ENCODE assay signal across 8 mouse cellular contexts in genomic region chr11:100395861-100396631, GRCm38 (mm10). TPM values are rescaled to one million over a fixed set of nuclear protein-coding genes. Genes with fewer than 3 reads are reported as not detected.
DNase-seq lines count a peak whose midpoint lies in the region; ATAC-seq and TF ChIP-seq lines count a peak whose summit lies in the region.

No protein-coding gene starts in this region.

- no peaks in the 10 kb centered on the region for H3K9me3 ChIP-seq in midbrain, embryonic 11.5 days (ENCODE audit: control insufficient read depth, low read length)

- no peak for ATAC-seq in midbrain, embryonic 11.5 days (ENCODE audit: low FRiP score)
- ATAC-seq in CD4-positive, CD25-positive, alpha-beta regulatory T cell, adult 4 months = no peak

- intact Hi-C loops in heart, postnatal 10 days (cut with DNase I) = loop anchor here (2.0 kb wide), 1 partner anchor 19 kb away; the partner anchor contains the start of genes Fkbp10 and P3h4

- no peak for TF ChIP-seq POLR2A in thymus, adult 2 months (IDR thresholded peaks at IDR 0.05; ENCODE audit: control insufficient read depth, extremely low read depth, insufficient read depth, low read length, poor library complexity)

- no peaks in the 10 kb centered on the region for H3K36me3 ChIP-seq in thymus, adult 2 months (ENCODE audit: control insufficient read depth, insufficient read depth, low read length)
- H3K36me3 ChIP-seq in midbrain, embryonic 11.5 days (ENCODE audit: control insufficient read depth, insufficient read depth, low read length) = no peaks in the 10 kb centered on the region

- H3K4me3 ChIP-seq in thymus, adult 2 months (ENCODE audit: control insufficient read depth, insufficient read depth, low read length) = peak overlapping the region; percentile 60
- peak overlapping the region; percentile 52 for H3K4me3 ChIP-seq in midbrain, embryonic 11.5 days (ENCODE audit: low read depth, low read length)

- no peak overlapping the region for H3K27ac ChIP-seq in thymus, adult 2 months (ENCODE audit: control insufficient read depth, insufficient read depth, low read length)
- H3K27ac ChIP-seq in midbrain, embryonic 11.5 days (ENCODE audit: low read depth, low read length) = no peak overlapping the region

- no peak for TF ChIP-seq CTCF in thymus, adult 2 months (IDR thresholded peaks at IDR 0.05; ENCODE audit: borderline replicate concordance, control insufficient read depth, extremely low read depth, insufficient read depth, low read length, poor library complexity)

- no peak overlapping the region for H3K9ac ChIP-seq in midbrain, embryonic 11.5 days (ENCODE audit: low read length)

- no peaks in the 10 kb centered on the region for H3K27me3 ChIP-seq in thymus, adult 2 months (ENCODE audit: control insufficient read depth, insufficient read depth, low read length)
- H3K27me3 ChIP-seq in midbrain, embryonic 11.5 days (ENCODE audit: control insufficient read depth, insufficient read depth, low read length) = peaks cover 22% of the 10 kb centered on the region

- H3K4me2 ChIP-seq in midbrain, embryonic 11.5 days = peak overlapping the region; percentile 60

- DNase-seq in thymus, adult 2 months = no peak
- no peak for DNase-seq in thymus, postnatal 0 days (ENCODE audit: low spot score)
- peak; percentile 32 for DNase-seq in embryo, embryonic 9.5 days (ENCODE audit: extremely low spot score)
- peak; percentile 64 to 65 for DNase-seq in heart, postnatal 10 days
- DNase-seq in kidney, postnatal 4 days = peak; percentile 69 to 79
- no peak for DNase-seq in midbrain, embryonic 11.5 days (ENCODE audit: low spot score, missing footprints)
- DNase-seq in spleen, postnatal 10 days (ENCODE audit: low spot score in 2 of 2) = no peak

- peaks cover 64% of the 10 kb centered on the region for H3K4me1 ChIP-seq in thymus, adult 2 months (replicated peaks; ENCODE audit: control insufficient read depth, insufficient read depth, low read length)
- H3K4me1 ChIP-seq in midbrain, embryonic 11.5 days (ENCODE audit: control insufficient read depth, insufficient read depth, low read length) = peaks cover 5% of the 10 kb centered on the region; the same call in 1 of the 2 replicates

- 70% methylated on average over 17 of the region's 17 CpGs for WGBS in thymus, adult 2 months
- WGBS in midbrain, embryonic 11.5 days = 34% methylated on average over 17 of the region's 17 CpGs

RNA-seq across cellular contexts. Expression of gene Jup, which starts 1.5 kb away (rescaled TPM):
- 220 and 221 TPM in 2 replicates for polyA plus RNA-seq in thymus, adult 2 months (2012; rRNA removed)
- 94.2 and 95.3 TPM in 2 replicates for polyA plus RNA-seq in thymus, postnatal 0 days (2015; fragmentation: Nextera tagmentation; extraction: Ambion mirVana)
- total RNA-seq in heart, postnatal 10 days (2021) = 100 to 1,000 TPM; 252 to 286 TPM
- polyA plus RNA-seq in midbrain, embryonic 11.5 days (2014; fragmentation: Nextera tagmentation; extraction: Ambion mirVana) = 23.5 and 25.2 TPM in 2 replicates
- polyA plus RNA-seq in CD4-positive, CD25-positive, alpha-beta regulatory T cell, adult 4 months (2017; shearing (Covaris generic)) = 1 to 10 TPM in 1 of 2 experiments, under 1 TPM in 1; 0.32 to 1.9 TPM

RNA-seq across cellular contexts. Expression of gene P3h4, which starts 18.6 kb away (rescaled TPM):
- polyA plus RNA-seq in thymus, adult 2 months (2012; rRNA removed) = 22.3 and 23.6 TPM in 2 replicates
- polyA plus RNA-seq in thymus, postnatal 0 days (2015; fragmentation: Nextera tagmentation; extraction: Ambion mirVana) = 14.8 and 15.3 TPM in 2 replicates
- total RNA-seq in heart, postnatal 10 days (2021) = 10 to 100 TPM; 24.4 to 27.3 TPM
- polyA plus RNA-seq in midbrain, embryonic 11.5 days (2014; fragmentation: Nextera tagmentation; extraction: Ambion mirVana) = 19.3 and 19.7 TPM in 2 replicates
- not detected for polyA plus RNA-seq in CD4-positive, CD25-positive, alpha-beta regulatory T cell, adult 4 months (2017; shearing (Covaris generic))

RNA-seq across cellular contexts. Expression of gene Fkbp10, which starts 19.5 kb away (rescaled TPM):
- polyA plus RNA-seq in thymus, adult 2 months (2012; rRNA removed) = 7.8 and 9.5 TPM in 2 replicates
- polyA plus RNA-seq in thymus, postnatal 0 days (2015; fragmentation: Nextera tagmentation; extraction: Ambion mirVana) = 12.2 and 16.4 TPM in 2 replicates
- 10 to 100 TPM; 58.6 to 59.7 TPM for total RNA-seq in heart, postnatal 10 days (2021)
- polyA plus RNA-seq in midbrain, embryonic 11.5 days (2014; fragmentation: Nextera tagmentation; extraction: Ambion mirVana) = 33.0 and 36.2 TPM in 2 replicates
- polyA plus RNA-seq in CD4-positive, CD25-positive, alpha-beta regulatory T cell, adult 4 months (2017; shearing (Covaris generic)) = not detected

RNA-seq across cellular contexts. Expression of gene Hap1, which starts 40.1 kb away (rescaled TPM):
- polyA plus RNA-seq in thymus, adult 2 months (2012; rRNA removed) = 7.7 and 8.6 TPM in 2 replicates
- 1.7 and 2.0 TPM in 2 replicates for polyA plus RNA-seq in thymus, postnatal 0 days (2015; fragmentation: Nextera tagmentation; extraction: Ambion mirVana)
- 1 to 10 TPM; 1.4 TPM for total RNA-seq in heart, postnatal 10 days (2021)
- 16.4 TPM in 2 replicates for polyA plus RNA-seq in midbrain, embryonic 11.5 days (2014; fragmentation: Nextera tagmentation; extraction: Ambion mirVana)
- polyA plus RNA-seq in CD4-positive, CD25-positive, alpha-beta regulatory T cell, adult 4 months (2017; shearing (Covaris generic)) = under 1 TPM in 1 of 2 experiments, not detected in 1; 0.50 TPM

RNA-seq across cellular contexts. Expression of gene Nt5c3b, which starts 45.6 kb away (rescaled TPM):
- 129 and 136 TPM in 2 replicates for polyA plus RNA-seq in thymus, adult 2 months (2012; rRNA removed)
- 147 TPM in 2 replicates for polyA plus RNA-seq in thymus, postnatal 0 days (2015; fragmentation: Nextera tagmentation; extraction: Ambion mirVana)
- total RNA-seq in heart, postnatal 10 days (2021) = 10 to 100 TPM; 36.9 to 46.3 TPM
- 88.9 and 91.6 TPM in 2 replicates for polyA plus RNA-seq in midbrain, embryonic 11.5 days (2014; fragmentation: Nextera tagmentation; extraction: Ambion mirVana)
- polyA plus RNA-seq in CD4-positive, CD25-positive, alpha-beta regulatory T cell, adult 4 months (2017; shearing (Covaris generic)) = 100 to 1,000 TPM; 126 to 156 TPM

Comparison
In these comparisons a context has a peak if more than half of its experiments do, and no peak if none do; other contexts are left out.
1. DNase-seq: peak in embryo, embryonic 9.5 days (single experiment), heart, postnatal 10 days (2 of 2) and kidney, postnatal 4 days (2 of 2); none in thymus, adult 2 months (single experiment), thymus, postnatal 0 days (single experiment), midbrain, embryonic 11.5 days (single experiment) and spleen, postnatal 10 days (0 of 2).
2. RNA of gene P3h4, which starts 18.6 kb away (polyA plus RNA-seq): 22.3 to 23.6 TPM in thymus, adult 2 months, 19.3 to 19.7 TPM in midbrain, embryonic 11.5 days and 14.8 to 15.3 TPM in thymus, postnatal 0 days; not detected in CD4-positive, CD25-positive, alpha-beta regulatory T cell, adult 4 months; every median in the first group is over 10 times any median in the second.